Mouse (Mus musculus) CD4-positive helper T cell, adult 2 months (primary cell): ENCODE measurements around the gene Smad1.
A peak's percentile ranks its signal among the peaks of the same experiment; 100 is the strongest.

Experiments
- DNase-seq: peaks from one replicate; pipeline ENCODE4 v3.0.0-alpha.2; 2012; ENCODE audit warnings: low read depth, missing footprints, low spot score

The Smad1 gene

DNA sequence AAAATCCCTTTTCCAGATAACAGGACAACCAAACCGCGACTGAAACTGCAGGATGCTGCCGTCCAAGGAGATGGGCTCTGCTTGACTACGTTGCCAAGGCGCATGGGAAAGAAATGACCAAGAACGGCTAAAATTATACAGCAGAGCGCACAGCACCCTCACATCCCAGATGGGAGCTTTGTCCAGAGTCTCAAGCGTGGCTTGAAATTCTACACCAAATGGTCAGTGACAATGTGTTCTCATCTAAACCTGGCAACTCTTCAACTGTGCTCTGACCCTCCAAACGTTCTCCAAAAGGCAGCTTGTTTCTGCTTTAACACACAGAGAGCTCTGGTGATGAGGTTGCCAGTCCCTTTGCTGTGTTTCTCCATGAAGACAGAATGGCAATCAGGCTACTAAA is 39.0 kb downstream of the Smad1 start:
- no peak for DNase-seq

DNA sequence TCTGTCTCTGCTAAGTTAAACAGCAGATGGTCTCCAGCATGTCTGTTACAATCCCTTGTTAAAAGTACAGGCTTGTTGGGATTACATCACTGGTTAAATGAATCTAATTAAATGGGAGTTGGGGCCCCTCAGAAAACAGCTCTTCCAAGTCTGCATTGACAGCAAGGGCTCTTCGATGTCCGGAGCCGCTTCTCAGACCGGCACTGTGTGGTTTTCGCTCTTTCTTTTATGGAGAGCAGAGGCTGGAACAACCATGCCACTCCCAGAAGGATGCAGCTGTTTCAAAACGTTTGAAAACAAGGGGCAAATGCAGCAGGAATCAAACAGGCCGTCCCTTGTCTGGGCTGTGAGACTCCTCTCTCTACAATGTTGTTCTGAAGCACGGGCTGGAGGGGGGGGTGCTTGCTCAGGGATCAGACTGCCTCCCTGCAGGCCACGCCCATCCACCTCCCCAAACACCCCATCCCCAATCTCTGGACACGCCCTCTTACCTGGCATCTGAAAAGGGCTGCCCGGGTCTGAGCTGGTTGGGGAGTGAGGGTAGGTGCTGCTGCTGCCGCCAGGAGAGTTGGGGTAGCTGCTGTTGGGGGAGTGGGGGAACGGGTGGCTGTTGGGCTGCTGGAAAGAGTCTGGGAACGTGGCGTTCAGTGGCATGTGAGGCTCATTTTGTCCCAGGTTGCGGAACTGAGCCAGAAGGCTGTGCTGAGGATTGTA is 43.4 kb downstream of the Smad1 start:
- no peak for DNase-seq

DNA sequence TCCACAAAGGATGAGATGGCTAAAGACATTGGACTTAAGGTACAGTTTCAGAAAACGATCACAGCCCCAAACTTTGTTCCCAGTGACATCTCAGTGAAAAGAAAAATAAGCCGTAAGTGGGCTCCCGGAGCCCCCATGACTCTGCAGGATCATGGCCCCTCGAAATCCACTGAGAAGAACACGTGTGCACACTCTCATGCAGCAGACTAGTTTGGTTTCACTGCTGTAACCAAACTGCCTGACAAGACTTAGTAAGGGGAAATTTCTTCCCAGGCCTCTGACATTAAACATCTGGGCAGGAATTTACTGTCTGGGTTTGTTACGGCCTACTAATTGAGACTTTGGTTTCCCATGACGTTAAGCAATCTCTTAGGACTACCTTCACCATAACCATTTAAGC is 45.3 kb downstream of the Smad1 start:
- DNase-seq = no peak

DNA sequence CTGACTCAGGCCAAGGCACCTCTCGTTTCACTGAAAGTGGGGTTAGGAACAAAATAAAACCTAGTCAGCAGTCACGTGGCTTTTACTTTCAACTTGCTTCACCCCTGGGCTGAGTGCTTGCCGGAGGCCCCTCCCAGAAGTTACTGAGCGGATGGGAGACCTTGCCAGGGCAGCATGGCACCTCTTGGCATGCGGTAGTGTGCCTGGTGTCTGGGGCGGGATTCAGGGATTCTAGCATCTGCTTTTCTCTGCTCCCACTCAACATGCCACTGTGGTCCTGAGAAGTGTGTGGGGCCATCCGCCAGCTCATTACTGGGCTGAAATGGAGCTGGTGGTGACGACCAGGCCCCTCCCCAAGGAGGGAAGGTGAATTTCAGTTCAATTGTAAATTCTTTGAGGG is 47.4 kb downstream of the Smad1 start:
- no peak for DNase-seq

DNA sequence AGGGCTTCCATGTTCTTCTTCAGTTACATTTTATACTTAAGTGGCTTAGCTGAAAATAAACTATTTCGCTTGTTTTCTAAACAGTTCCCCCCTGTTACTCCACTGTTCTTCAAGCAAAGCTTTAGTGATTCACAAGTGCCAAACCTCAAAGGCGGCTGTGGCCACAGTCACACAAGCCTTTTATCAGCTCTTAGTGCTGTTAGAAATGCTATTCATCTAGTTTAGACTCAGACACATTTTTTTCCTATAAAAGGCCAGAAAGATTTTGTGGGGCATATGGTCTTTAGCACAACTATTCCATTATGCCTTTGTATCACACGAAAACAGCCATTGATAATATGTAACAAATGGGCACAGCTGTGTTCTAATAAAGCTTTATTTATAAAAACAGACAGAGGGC is 48.5 kb downstream of the Smad1 start:
- DNase-seq = no peak

DNA sequence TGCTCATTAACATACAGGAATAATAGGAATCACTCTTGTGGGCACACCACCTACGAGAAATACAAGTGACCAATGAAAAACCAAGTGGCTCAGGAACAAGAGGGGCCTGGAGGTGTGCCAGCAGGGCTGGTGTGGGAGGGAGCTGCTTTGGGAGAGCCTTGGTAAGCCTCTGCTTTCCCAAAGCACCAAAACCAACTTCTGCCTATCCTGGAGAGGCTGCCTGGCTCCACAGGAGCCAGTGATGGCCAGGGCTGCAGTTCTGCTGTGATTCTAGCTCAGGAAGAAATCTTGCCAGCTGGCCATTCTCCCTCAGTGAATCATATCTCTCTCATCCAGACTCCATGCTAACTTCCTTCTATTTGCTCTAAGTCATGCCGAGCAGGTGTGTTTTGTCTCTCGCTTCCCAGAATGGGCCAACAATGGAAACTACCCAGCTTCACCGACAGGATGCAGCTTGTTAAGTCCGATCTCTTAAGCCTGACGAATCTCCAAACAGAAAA is 49.2 kb downstream of the Smad1 start:
- no peak for DNase-seq

DNA sequence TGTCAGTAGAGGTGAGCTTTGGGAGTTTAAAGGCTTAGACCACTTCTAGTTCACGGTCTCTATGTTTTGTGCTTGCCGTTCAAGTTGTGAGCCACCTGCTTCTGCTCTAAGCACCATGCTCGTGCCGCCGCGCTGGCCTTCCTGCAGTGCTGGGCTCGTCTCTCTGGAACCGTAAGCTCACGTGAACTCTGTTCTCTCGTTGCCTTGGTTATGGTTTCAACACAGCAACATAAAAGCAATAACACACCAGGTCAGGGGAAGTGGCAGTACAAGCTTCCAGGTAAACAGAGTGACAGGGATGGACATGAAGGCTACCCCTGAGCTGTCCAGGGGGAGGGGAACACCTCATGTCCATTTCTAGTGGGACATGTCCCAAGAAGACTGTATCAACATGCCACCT is 52.9 kb downstream of the Smad1 start:
- no peak for DNase-seq

DNA sequence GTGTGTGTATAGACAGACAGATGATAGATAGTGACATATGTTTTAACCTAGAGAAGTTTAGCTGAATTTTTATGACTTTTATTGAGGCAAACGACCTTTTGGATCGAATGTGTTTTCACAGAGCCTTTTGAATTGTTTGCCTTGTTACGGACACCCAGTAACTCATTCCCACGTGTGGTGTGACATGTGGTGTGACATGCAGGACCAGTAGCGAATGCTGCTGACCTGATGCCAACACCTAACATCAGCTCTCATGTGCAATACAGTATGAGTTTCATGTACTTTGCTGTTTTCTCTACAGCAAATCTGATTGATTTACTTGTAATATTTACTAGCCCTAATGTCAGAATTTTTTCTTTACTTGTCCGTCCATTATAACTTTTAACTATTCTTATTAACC is 53.5 kb downstream of the Smad1 start:
- DNase-seq = no peak

DNA sequence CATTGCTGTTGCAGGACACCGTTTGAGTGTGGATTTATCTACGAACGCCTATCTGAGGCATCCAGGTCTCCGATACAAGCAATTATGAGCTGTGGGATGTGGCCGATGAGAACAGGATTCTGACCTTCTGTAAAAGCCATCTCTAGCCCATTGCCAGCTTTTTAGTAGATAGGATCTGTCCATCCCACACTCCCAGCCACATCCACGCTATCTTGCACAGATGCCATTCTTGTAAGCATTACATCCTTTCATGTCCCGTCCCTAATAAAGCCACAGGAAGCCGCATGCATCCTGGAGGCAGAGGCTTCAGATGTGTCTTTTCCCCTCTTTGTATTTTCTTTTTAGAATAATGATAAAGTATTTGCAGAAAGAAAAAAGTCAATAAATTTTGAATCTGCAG is 58.1 kb downstream of the Smad1 start:
- no peak for DNase-seq

DNA sequence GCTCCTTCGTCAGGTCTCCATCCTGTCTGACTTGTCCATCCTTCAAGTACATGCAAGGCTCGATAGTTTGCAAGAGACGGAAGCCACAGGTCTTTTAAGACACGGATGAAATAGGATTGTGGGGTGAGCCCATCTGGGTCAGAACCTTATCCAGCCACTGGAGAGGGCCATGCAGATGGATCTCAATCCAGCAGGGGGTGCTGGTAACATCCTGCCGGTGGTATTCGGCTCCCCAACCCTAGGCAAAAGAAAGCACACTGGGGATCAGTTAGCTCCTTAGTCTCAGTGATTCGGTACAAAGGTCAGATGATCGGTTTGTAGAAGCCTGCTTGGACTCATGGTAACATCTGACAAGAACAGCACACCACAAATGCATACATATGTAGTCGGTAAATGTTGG is 59.8 kb downstream of the Smad1 start:
- peak; percentile 21 for DNase-seq

DNA sequence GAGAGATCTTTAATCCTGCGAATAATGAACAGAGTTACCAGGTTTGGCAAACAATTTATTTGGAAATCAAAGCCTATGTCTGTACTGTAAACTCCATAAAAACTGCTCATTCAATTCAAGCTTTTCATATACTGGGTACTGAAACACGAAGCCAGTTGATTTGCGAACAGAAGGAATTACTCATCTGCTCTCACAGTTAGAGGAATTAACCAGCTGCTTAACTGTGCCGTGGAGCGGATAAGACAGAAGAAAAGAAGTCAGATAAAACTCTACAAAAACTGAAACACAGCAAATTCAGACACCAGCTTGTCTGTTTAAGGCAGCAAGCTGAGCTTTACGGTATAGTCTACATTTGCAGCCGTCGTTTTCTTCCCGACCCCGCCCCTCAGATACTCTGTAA is 60.7 kb downstream of the Smad1 start:
- DNase-seq = no peak

DNA sequence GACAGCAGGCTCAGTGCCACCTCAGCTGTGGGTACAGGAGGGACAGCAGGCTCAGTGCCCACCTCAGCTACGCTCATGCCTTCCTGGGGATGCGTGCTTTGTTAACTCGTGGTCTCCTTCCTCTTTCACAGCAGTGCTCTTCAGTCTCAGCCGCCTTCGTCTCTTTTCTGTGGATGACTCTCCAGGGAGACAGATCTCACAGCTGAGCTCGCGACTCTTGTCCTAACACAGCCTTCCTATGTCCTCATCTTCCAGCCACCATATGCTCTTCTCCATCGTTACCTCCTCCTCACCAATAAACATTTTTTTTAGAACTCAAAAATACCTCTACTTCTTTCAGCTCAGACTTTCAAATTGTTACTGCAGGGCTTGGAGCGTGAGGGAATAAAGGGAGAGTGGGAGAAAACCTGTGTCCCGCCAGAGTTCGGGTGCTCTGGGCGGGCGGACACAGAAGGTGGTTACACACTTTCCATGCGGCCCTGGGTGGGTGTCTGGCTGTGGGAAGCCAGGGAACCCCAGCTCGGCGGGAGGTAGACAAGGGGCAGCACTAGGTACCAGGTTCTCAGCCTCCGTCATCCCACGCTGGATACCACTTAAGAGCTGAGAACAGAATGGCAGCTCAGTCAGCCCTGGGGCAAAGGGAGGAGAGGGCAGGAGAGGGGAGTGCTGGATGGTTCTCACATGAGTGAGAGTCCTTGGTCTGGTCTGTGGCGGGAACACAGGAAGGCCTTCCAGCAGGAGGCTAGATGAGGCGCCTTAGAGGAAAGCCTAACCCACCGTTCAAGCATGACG is 67.0 kb downstream of the Smad1 start:
- no peak for DNase-seq

DNA sequence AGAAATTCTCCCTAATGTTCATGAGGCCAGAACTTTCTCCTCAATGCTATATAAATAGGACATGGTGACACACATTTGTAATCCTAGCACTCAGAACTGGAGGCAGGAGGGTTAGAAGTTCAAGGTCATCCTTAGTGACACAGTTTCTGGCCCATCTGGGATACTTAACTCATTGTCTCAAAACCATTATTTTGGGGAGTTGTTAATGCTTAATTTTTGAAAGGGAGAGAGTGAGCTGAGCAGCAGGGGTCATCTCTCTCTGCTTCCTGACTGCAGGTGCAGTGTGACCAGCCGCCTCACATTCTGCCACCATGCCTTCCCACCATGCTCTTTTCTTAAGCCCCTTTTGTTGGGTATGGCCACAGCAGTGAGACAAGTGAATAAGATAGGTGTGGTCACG is 67.7 kb downstream of the Smad1 start:
- no peak for DNase-seq

DNA sequence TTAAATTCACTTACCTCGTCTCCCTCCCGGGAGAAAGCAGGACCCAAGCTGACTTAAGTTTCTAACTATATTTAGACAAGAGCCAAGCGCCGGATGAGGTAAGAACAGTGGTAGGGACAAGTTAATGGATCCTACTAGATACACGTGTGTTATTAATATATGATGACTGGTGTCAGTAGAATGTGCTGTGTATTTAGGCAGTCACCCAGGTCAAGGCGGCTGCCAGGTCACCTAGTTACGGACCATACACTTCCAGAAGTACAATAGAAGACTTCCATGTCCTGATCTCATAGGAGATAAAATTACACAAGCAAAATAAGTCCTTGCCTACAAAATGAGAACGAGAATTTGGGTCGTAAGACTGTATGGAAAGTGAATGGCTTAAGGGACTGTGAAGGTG is 68.3 kb downstream of the Smad1 start:
- DNase-seq = no peak

DNA sequence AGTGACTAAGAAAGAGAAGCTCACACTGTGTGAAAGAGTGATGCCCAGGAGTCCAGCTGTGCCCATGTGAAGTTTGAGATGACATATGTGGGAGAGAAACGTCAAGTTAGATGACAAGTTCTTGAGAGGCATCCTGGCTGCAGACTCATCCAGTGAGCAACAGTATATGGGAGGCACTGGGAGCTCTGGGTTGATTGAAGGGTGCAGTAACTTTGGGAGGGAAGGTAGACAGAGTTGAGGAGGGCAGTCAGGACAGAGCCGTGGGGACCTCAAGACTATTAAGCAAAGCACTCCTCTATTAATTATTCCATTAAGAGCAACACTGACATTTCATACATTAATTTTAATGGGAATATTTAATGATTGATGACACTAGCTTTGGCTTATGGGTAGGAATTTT is 69.6 kb downstream of the Smad1 start:
- DNase-seq = no peak

DNA sequence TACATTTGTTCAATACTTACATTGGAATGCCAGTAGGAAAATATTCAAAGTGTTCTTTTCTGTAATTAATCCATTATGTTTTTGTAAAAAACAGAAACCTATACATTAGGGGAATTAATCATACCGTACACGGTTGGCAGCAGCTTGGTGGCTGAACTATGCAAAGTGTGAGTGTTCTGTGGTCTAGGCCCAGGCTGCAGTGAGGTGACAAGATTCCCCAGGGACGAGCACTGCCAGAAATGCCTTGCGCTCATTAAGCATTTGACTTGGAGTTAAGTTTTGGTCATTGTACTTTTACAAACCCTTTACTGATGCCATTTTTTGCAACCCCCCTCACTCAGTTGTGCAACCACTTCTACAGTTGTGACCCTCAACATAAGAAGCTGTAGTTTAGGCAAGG is 70.1 kb downstream of the Smad1 start:
- DNase-seq = no peak

DNA sequence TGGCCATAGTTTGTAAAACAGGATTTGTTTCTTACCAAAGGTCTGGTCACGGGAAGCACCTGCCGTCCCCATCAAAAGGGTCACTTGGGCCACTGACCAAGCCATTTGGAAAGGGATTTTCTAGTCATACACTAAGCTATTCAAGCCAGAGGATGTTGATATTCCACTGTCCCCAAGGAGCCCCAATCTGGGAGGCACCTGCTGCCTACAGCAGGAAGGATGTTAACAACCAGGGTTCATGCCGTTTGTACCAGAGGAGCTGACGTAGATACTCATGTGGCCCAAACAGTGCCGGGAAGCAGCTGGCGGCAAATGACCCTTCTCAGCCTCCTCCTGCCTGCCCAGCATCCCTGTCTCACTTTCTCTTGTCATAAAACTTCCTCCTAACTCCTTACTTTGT is 73.8 kb downstream of the Smad1 start:
- no peak for DNase-seq

DNA sequence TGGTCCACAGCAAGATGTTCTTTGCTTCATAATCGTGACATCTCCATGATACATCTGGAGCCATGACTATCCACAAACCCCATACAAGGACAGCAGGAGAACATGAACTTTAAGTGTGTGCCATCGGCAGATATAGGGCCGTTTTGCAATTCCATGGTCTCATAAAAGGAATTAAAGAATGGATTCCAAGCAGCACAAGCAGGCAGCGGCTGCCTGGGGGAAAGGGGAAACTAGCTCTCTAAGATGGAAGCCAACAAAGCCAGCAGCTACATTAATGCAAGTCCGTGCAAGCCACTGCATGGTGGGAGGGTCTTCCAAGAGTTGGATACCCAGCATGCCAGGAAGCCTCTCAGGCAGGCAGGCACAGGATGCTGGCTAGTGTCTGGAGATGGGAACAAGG is 74.4 kb downstream of the Smad1 start:
- DNase-seq = no peak

DNA sequence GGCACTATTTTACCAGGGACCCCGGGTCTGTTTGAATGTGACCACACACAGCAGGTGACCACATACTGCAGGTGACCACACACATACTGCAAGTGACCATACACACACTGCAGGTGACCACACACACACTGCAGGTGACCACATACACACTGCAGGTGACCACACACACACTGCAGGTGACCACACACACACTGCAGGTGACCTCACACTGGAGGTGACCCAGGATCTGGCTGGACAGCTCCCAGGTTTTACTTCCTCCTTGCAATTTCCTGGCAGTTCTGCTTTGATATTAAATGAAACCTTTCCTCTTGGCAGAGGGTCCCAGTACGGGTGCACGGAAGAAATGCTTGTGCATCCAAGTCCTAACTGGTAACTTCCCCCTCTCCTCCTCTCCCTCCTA is 75.3 kb downstream of the Smad1 start:
- DNase-seq = no peak

DNA sequence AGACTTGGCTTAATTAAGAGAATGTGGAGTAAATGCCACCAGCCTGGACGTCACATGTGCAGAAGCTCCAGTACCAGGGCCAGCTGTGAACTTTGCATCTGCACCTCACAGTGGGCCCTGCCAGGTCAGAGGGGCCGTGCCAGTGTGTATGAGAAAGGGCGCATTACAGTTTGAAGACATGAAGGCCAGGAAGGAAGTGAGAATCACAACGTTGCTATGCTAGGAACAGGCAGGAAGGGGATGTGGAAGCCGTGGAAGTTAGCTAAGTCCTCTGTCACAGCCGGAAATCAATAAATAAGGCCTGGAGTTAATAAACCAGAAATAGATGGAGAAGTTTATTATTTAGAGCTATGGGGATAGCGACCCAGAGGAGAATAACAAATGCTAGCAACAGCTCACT is 76.2 kb downstream of the Smad1 start:
- DNase-seq = no peak

DNA sequence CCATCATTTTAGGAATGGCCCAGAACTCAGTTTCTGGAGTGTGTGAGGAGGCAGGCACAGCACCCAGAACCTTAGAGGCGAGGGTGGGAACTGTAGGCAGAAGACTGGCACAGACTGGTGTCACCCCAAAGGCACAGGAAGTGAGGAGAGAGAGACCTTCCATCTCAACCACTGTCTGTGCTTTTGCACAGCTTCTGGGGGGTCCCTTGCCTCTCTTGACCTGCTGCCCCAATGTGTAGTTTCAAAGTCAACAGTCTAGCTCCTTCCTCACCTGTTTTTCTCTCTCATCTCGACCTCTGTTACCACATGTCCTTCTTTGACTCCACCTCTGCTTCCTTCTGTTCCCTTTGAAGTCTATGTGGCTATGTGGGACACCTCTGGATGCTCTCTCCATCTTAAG is 88.5 kb downstream of the Smad1 start:
- no peak for DNase-seq

DNA sequence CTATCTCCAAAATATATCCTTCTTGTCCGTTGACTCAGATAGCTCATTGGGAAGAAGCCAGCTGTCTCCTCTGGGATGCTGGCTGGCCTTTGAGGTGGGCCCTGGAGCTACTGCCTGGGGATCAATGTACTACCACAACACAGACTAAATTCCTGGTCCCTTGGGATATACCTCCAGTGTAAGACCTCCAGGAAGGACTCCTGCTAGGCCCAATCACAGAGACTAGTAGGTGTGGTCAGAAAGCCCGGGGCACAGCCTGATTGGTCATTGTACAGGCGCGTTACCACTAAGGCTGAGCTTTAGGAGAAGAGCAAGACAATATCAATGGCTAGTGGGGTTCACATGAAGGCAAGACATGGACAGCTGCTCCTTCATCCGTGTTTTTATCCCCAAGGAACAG is 93.4 kb downstream of the Smad1 start:
- no peak for DNase-seq

DNA sequence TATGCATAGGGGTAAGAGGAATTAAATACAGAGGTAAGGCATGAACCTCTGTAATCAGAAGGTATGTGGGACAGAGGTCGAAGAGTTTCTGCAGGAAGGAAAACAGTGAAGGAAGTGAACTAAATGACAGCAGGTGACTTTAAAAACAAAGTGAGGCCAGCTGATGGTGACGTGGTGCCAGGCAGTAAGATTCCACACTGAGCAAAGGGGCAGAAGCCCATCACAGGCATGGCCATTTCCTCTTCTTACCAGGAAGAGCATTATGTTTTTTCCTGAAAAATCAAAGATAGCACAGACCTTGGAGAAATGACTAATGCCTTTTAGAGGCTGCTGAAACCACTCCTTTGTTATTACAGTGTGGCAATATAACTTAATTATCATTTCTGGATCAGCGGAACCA is 97.8 kb downstream of the Smad1 start:
- no peak for DNase-seq
